Mouse (Mus musculus) liver, embryonic 15.5 days (tissue): Measurements from ENCODE around the gene Ilf2. TPM values are rescaled to one million over a fixed set of nuclear protein-coding genes. Genes with fewer than 3 reads are reported as not detected.

Source experiments
- ATAC-seq: fragments of 200-750 bp; cut with Nextera tagmentation; 2 replicates; pipeline ENCODE4 v1.8.0; 2017; ENCODE audit warnings: moderate number of reproducible peaks, mild to moderate bottlenecking, moderate library complexity; ENCODE audit not compliant: insufficient read depth
- H3K27ac ChIP-seq: fragments of 300-500 bp; sonication (generic); replicated peaks from 2 replicates; pipeline ENCODE4 v1.5.1; 2015; ENCODE audit warnings: mild to moderate bottlenecking, inconsistent platforms
- H3K27me3 ChIP-seq: fragments of 300-500 bp; sonication (generic); 2 replicates; pipeline ENCODE4 v1.6.1; 2015; ENCODE audit warnings: mild to moderate bottlenecking, inconsistent platforms
- H3K36me3 ChIP-seq: fragments of 300-500 bp; sonication (generic); replicated peaks from 2 replicates; pipeline ENCODE4 v1.6.1; 2015; ENCODE audit warnings: moderate library complexity, mild to moderate bottlenecking, inconsistent platforms
- H3K4me1 ChIP-seq: fragments of 300-500 bp; sonication (generic); replicated peaks from 2 replicates; pipeline ENCODE4 v1.6.1; 2015; ENCODE audit warnings: inconsistent platforms
- H3K4me2 ChIP-seq: fragments of 300-500 bp; sonication (generic); 2 replicates; pipeline ENCODE4 v1.6.1; 2015; ENCODE audit warnings: moderate library complexity, mild to moderate bottlenecking, inconsistent platforms
- H3K4me3 ChIP-seq: fragments of 300-500 bp; sonication (generic); replicated peaks from 2 replicates; pipeline ENCODE4 v1.5.1; 2015; ENCODE audit warnings: mild to moderate bottlenecking, inconsistent platforms
- H3K9ac ChIP-seq: fragments of 300-500 bp; sonication (generic); 2 replicates; pipeline ENCODE4 v1.6.1; 2015; ENCODE audit warnings: moderate library complexity, mild to moderate bottlenecking, inconsistent platforms
- H3K9me3 ChIP-seq: fragments of 300-500 bp; sonication (generic); replicated peaks from 2 replicates; pipeline ENCODE4 v1.6.1; 2016; ENCODE audit warnings: inconsistent platforms
- WGBS: fragments of 180-500 bp; shearing (Covaris S2); methylation state at CpG from one replicate; pipeline ENCODE4 v1.1.7; 2015; ENCODE audit warnings: mixed read lengths; ENCODE audit not compliant: insufficient replicate concordance; 5-methylcytosine and 5-hydroxymethylcytosine counted together
- polyA plus RNA-seq: library from polyadenylated mRNA; unstranded; fragments of >200 nt; fragmentation: Nextera tagmentation; extraction: Ambion mirVana; gene quantifications from 2 replicates; pipeline ENCODE4 v1.2.1, GENCODE M21; 2015

Gene Ilf2
- polyA plus RNA-seq, 1 experiment from 2014 or later: 50.8 TPM

DNA sequence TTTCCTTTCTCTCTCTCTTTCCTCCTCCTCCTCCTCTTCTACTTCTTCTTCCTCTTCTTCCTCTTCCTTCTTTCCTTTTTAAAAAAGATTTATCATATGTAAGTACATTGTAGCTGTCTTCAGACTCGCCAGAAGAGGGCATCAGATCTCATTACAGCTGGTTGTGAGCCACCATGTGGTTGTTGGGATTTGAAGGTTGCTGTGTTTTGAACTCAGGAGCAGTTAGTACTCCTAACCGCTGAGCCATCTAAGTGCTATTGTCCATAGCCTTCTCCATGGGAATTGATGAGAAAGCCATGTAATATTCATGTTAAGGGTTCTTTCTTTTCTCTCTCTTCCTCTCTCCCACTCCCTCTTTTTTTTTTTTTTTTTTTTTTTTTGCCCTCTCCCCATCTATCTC is 15.4 kb downstream of the Ilf2 start:
- Histone ChIP-seq H3K27ac (peak overlapping the region; percentile 61; the same call in 1 of the 2 replicates), H3K4me3 (peak overlapping the region; percentile 24; the same call in 1 of the 2 replicates), H3K4me1 (peaks cover 25% of the 10 kb centered on the region), H3K27me3 (no peaks in the 10 kb centered on the region), H3K36me3 (peaks cover 46% of the 10 kb centered on the region), H3K9ac (no peak overlapping the region), H3K9me3 (no peaks in the 10 kb centered on the region), H3K4me2 (peak overlapping the region; percentile 73)
- WGBS: 35% methylated on average over 2 of the region's 2 CpGs
- peak; percentile 38 for ATAC-seq

- Histone ChIP-seq H3K27me3 (no peaks in the 10 kb centered on the region), H3K4me1 (peaks cover 25% of the 10 kb centered on the region), H3K9ac (no peak overlapping the region), H3K4me2 (no peak overlapping the region), H3K27ac (no peak overlapping the region), H3K9me3 (no peaks in the 10 kb centered on the region), H3K36me3 (peaks cover 48% of the 10 kb centered on the region), H3K4me3 (no peak overlapping the region)
- ATAC-seq: no peak
- WGBS: 63% methylated on average over 4 of the region's 4 CpGs
Observed at GRCm38 (mm10) chr3:90493831-90494540, 18.1 kb downstream of the Ilf2 start.

GRCm38 (mm10) chr3:90495850-90496525 is 20.1 kb downstream of the Ilf2 start:
- no peak overlapping the region for H3K4me3 ChIP-seq
- WGBS: 84% methylated on average over 7 of the region's 7 CpGs
- H3K4me1 ChIP-seq: 0 out of 2 replicates have a peak, but pooled peaks cover 9% of the 10 kb centered on the region
- peaks cover 59% of the 10 kb centered on the region for H3K36me3 ChIP-seq
- no peak overlapping the region for H3K27ac ChIP-seq
- no peaks in the 10 kb centered on the region for H3K27me3 ChIP-seq
- no peaks in the 10 kb centered on the region for H3K9me3 ChIP-seq
- no peak overlapping the region for H3K9ac ChIP-seq
- ATAC-seq: no peak
- no peak overlapping the region for H3K4me2 ChIP-seq

DNA sequence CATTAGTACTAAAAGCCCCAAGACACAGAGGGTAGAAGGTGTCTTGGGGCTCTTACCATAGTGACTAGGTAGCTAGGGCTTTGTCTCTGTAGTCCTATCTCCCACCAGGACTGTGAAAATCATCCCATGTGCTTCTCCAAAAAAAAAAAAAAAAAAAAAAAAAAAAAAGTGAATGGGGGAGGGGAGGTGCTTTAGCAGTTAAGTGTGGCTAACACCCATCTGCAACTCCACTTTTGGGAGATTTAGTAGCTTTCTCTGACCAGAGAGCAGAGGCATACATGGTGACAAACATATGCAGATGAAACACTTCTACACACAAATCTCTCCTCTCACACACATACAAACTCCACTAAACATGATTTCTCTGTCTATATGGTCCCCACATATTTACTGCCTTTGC is 21.7 kb downstream of the Ilf2 start:
- no peak overlapping the region for H3K27ac ChIP-seq
- no peak overlapping the region for H3K4me2 ChIP-seq
- 0 out of 2 replicates have a peak, but pooled peaks cover 4% of the 10 kb centered on the region for H3K4me1 ChIP-seq
- no peaks in the 10 kb centered on the region for H3K9me3 ChIP-seq
- peaks cover 76% of the 10 kb centered on the region for H3K36me3 ChIP-seq
- no peak overlapping the region for H3K9ac ChIP-seq
- no peak overlapping the region for H3K4me3 ChIP-seq
- ATAC-seq: no peak
- no peaks in the 10 kb centered on the region for H3K27me3 ChIP-seq

DNA sequence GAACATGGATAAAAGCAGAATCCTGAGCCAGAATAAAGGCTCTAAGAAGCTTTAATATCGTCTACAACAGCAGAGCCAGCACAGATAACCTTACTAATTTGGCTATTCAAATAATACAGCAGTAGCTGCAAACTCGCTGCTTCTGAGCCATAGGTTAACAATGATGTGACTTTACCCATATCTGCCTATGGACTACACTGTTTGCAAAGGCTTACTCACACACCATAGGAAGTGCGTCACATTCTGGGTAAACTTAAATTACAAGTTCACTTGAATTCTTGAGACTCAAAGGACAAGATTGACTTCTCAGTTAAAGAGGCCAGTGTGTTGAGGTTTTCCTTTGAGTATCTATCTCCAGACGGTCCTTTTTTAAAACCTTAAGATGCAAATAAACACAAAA is 27.5 kb downstream of the Ilf2 start:
- Histone ChIP-seq H3K27ac (no peak overlapping the region), H3K9ac (no peak overlapping the region), H3K27me3 (no peaks in the 10 kb centered on the region), H3K4me3 (no peak overlapping the region), H3K4me1 (peaks cover 15% of the 10 kb centered on the region), H3K9me3 (no peaks in the 10 kb centered on the region), H3K36me3 (peaks cover 90% of the 10 kb centered on the region), H3K4me2 (no peak overlapping the region)
- ATAC-seq: no peak
- 79% methylated on average over 4 of the region's 4 CpGs for WGBS

- Histone ChIP-seq H3K27me3 (no peaks in the 10 kb centered on the region), H3K4me3 (no peak overlapping the region), H3K4me1 (peaks cover 21% of the 10 kb centered on the region), H3K9ac (no peak overlapping the region), H3K36me3 (peaks cover 72% of the 10 kb centered on the region), H3K27ac (no peak overlapping the region), H3K4me2 (no peak overlapping the region), H3K9me3 (no peaks in the 10 kb centered on the region)
- 91% methylated on average over 5 of the region's 5 CpGs for WGBS
- no peak for ATAC-seq
Observed at GRCm38 (mm10) chr3:90505216-90505615, 29.3 kb downstream of the Ilf2 start.

DNA sequence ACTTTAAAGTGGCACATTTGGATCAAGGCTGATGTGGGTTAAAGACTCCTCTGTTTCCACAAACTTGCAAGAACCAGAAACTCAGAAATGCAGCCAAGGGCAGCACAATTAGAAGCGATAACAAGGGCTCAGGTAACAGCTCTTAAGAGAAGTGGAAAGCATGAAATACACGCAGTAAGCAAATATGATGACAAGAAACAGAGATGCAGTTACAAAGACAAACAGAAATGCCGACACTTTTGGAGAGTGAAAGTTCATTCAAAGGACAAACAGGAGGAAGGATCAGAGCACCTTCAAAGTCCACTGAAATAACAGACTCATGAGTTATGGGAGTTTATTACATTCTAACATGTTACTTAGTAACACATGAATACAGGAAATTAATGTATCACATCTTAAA is 30.4 kb downstream of the Ilf2 start:
- 81% methylated on average over 3 of the region's 3 CpGs for WGBS
- Histone ChIP-seq H3K4me2 (no peak overlapping the region), H3K9ac (no peak overlapping the region), H3K27ac (no peak overlapping the region), H3K9me3 (no peaks in the 10 kb centered on the region), H3K36me3 (peaks cover 68% of the 10 kb centered on the region), H3K27me3 (no peaks in the 10 kb centered on the region), H3K4me1 (peaks cover 21% of the 10 kb centered on the region), H3K4me3 (no peak overlapping the region)
- ATAC-seq: no peak

DNA sequence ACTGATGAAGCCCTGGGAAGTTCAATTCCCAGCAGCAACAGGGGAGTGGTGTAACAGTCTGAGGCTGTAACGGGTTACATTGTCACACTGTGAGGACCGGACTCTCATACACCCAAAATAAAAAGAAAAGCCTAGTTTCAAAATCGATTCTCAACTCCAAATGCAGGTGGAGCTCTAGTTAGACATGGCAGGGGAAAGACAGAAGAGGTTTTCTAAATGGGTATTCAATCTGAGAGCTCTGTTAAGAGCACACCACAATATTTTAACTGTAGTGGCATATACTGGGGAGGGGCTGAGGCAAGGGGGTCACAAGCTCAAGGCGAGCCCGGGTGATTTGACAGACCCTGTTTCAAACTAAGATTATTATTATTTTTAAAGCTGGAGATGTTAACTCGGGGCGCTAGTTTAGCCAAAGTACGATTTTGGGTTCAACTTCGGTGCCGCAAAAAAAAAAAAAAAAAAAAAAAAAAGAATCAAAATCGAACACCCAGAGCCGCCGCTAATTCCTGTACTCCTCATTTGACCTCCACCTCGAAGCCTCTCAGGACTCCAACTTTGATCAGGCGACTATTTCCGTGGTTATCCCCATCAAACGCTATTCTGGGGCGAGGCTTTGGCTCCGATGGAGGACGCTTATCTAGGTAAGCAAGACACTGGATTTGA is 32.5 kb downstream of the Ilf2 start:
- peak overlapping the region; percentile 84 for H3K4me3 ChIP-seq
- H3K9me3 ChIP-seq: no peaks in the 10 kb centered on the region
- peak overlapping the region; percentile 94 for H3K9ac ChIP-seq
- WGBS: 1% methylated on average over 20 of the region's 20 CpGs
- H3K27ac ChIP-seq: peak overlapping the region; percentile 91
- H3K4me2 ChIP-seq: peak overlapping the region; percentile 84
- H3K27me3 ChIP-seq: peaks cover 11% of the 10 kb centered on the region
- no peak for ATAC-seq
- peaks cover 48% of the 10 kb centered on the region for H3K36me3 ChIP-seq
- peaks cover 23% of the 10 kb centered on the region for H3K4me1 ChIP-seq

- peak within 1 kb of the TSS; percentile 84 for H3K4me3 ChIP-seq
- H3K27me3 ChIP-seq: peaks cover 15% of the 10 kb centered on the region
- peaks cover 40% of the 10 kb centered on the region for H3K36me3 ChIP-seq
- H3K4me2 ChIP-seq: peak within 1 kb of the TSS; percentile 84
- peak; percentile 93 for ATAC-seq
- H3K27ac ChIP-seq: peak within 1 kb of the TSS; percentile 91
- H3K9me3 ChIP-seq: no peaks in the 10 kb centered on the region
- H3K4me1 ChIP-seq: peaks cover 31% of the 10 kb centered on the region
- peak within 1 kb of the TSS; percentile 94 for H3K9ac ChIP-seq
- under 1% methylated on average over 66 of the region's 66 CpGs for WGBS
Observed at GRCm38 (mm10) chr3:90508950-90509746, 33.2 kb downstream of the Ilf2 start, which contains the start of gene Chtop. TSS of gene Chtop (minus strand) at chr3:90509498.

GRCm38 (mm10) chr3:90509747-90510123 is 33.8 kb downstream of the Ilf2 start:
- H3K4me3 ChIP-seq: peak overlapping the region; percentile 84
- H3K4me1 ChIP-seq: peaks cover 36% of the 10 kb centered on the region
- ATAC-seq: no peak
- H3K9ac ChIP-seq: no peak overlapping the region
- H3K4me2 ChIP-seq: peak overlapping the region; percentile 84
- H3K36me3 ChIP-seq: peaks cover 34% of the 10 kb centered on the region
- 9% methylated on average over 2 of the region's 2 CpGs for WGBS
- H3K27ac ChIP-seq: peak overlapping the region; percentile 77
- H3K9me3 ChIP-seq: no peaks in the 10 kb centered on the region
- H3K27me3 ChIP-seq: peaks cover 15% of the 10 kb centered on the region
